ENCODE assay signal across 12 mouse cellular contexts in genomic region chr17:28067303-28067702, GRCm38 (mm10).
"Had no signal": no experiment of that assay in that cellular context is flagged by ENCODE, and none has a peak within 500 bp of the region (broad histone marks: within the 10 kb centered on the region; RNA-seq: fewer than 3 reads in every experiment).

No protein-coding gene starts in this region.

- H3K27ac ChIP-seq: layer of hippocampus, adult 2 months; liver, embryonic 12.5 days; midbrain, embryonic 15.5 days; neural tube, embryonic 12.5 days had no signal

- H3K4me3 ChIP-seq: layer of hippocampus, adult 2 months; liver, embryonic 12.5 days; megakaryocyte, embryonic 14.5 days; midbrain, embryonic 15.5 days; neural tube, embryonic 12.5 days had no signal

- H3K4me2 ChIP-seq: liver, embryonic 12.5 days; midbrain, embryonic 11.5 days; midbrain, embryonic 15.5 days; neural tube, embryonic 12.5 days had no signal

- ATAC-seq: liver, embryonic 12.5 days; midbrain, embryonic 15.5 days had no signal

- H3K36me3 ChIP-seq: liver, embryonic 12.5 days; midbrain, embryonic 15.5 days; neural tube, embryonic 12.5 days had no signal

- DNase-seq: kidney, adult 18-20 months; kidney, postnatal 10 days; kidney, postnatal 4 days; left cerebral cortex, postnatal 4 days; lung, postnatal 10 days; lung, postnatal 4 days had no signal

- H3K9me3 ChIP-seq: liver, embryonic 12.5 days; midbrain, embryonic 15.5 days; neural tube, embryonic 12.5 days had no signal

- H3K4me1 ChIP-seq: liver, embryonic 12.5 days; midbrain, embryonic 15.5 days had no signal

- H3K9ac ChIP-seq: liver, embryonic 12.5 days; midbrain, embryonic 15.5 days; neural tube, embryonic 12.5 days had no signal

- H3K27me3 ChIP-seq: midbrain, embryonic 15.5 days; neural tube, embryonic 12.5 days had no signal
